Mouse (Mus musculus): Measurements from ENCODE around the gene Zfp984. TPM values are rescaled to one million over a fixed set of nuclear protein-coding genes. Genes with fewer than 3 reads are reported as not detected.

The Zfp984 gene
- polyA plus RNA-seq (2012; rRNA removed; ENCODE audit: low replicate concordance): 0.82 and 1.1 TPM in 2 replicates

GRCm38 (mm10) chr4:147809292-147809965 lies at the start of gene Zfp984:
TSS of gene Zfp984 (minus strand) at chr4:147809788.

DNA sequence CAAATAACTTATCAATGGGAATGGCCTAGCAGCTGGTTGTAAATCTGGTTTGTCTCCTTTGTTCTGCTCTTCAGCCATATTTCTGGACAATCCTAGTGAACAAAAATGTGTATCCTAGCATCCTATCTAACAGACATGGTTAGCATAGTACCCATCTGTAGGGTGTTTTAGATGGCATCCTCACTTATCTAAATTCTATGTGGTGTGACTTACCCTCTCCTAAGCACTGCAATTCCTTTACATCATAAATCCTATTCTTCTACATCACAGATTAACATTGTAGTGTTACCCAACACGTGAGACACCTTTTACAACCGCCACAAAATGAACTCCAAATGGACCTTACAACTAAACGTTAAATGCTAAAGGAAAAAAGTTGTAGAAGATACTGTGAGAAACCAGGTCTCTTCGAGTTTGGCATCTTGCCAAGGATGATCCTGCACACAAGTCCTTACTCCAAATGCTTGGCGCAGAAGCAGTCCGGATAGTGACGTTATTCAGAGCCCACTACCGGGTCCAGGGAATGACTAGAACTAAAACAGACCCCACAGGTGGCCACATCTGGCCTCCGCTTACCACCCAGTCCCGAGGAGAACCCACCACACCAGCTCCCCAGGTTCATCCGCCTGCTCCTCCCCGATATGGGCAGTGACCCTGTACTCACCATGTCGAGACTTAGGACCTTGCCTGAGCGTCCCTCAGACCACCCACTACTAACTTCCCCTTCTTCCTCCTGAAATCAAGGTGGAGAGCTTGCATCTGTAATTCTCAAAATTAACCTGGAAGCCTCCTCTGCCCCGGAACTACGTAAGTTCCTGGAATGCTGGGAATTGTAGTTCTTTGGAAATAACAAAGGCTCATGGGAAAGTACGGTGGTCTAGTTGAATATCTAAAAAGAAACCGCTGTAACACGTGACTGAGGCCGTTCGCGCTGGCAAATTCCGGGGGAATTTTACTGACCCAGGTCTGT lies 38.3 kb upstream of the Zfp984 start, which contains the start of gene Zfp933:
TSS of gene Zfp933 (minus strand) at position 753 of the 970 bp plus-strand sequence.

Other genes with a start within 250 kb of the Zfp984 start
- 0.67 and 1.5 TPM in 2 replicates for gene Zfp979, start 167.3 kb downstream of the Zfp984 start, polyA plus RNA-seq (2012; rRNA removed; ENCODE audit: low replicate concordance)
- gene Zfp534, start 107.2 kb downstream of the Zfp984 start, polyA plus RNA-seq (2012; rRNA removed; ENCODE audit: low replicate concordance): not detected in 2 replicates
- 1.3 and 1.8 TPM in 2 replicates for gene Zfp933, start 38.6 kb upstream of the Zfp984 start, polyA plus RNA-seq (2012; rRNA removed; ENCODE audit: low replicate concordance)
- 42.8 and 67.6 TPM in 2 replicates for gene Miip, start 59.0 kb upstream of the Zfp984 start, polyA plus RNA-seq (2012; rRNA removed; ENCODE audit: low replicate concordance)
- 2.3 and 2.8 TPM in 2 replicates for gene Fv1, start 59.2 kb upstream of the Zfp984 start, polyA plus RNA-seq (2012; rRNA removed; ENCODE audit: low replicate concordance)
- gene Mfn2, start 94.9 kb upstream of the Zfp984 start, polyA plus RNA-seq (2012; rRNA removed; ENCODE audit: low replicate concordance): 92.0 and 144 TPM in 2 replicates
- gene Plod1, start 127.0 kb upstream of the Zfp984 start, polyA plus RNA-seq (2012; rRNA removed; ENCODE audit: low replicate concordance): 108 and 128 TPM in 2 replicates
- 57.6 and 73.2 TPM in 2 replicates for gene 2510039O18Rik, start 131.1 kb upstream of the Zfp984 start, polyA plus RNA-seq (2012; rRNA removed; ENCODE audit: low replicate concordance)
- not detected in 2 replicates for gene Nppb, start 176.0 kb upstream of the Zfp984 start, polyA plus RNA-seq (2012; rRNA removed; ENCODE audit: low replicate concordance)
- 0.40 TPM in 1 of 2 replicates, not detected in the other for gene Nppa, start 190.9 kb upstream of the Zfp984 start, polyA plus RNA-seq (2012; rRNA removed; ENCODE audit: low replicate concordance)
- 11.7 and 20.6 TPM in 2 replicates for gene Clcn6, start 229.0 kb upstream of the Zfp984 start, polyA plus RNA-seq (2012; rRNA removed; ENCODE audit: low replicate concordance)
- gene Mthfr, start 229.3 kb upstream of the Zfp984 start, polyA plus RNA-seq (2012; rRNA removed; ENCODE audit: low replicate concordance): 38.3 and 42.9 TPM in 2 replicates